Mouse (Mus musculus) spleen, adult 2 months (tissue): ENCODE measurements around the gene Adam23.

ENCODE experiments used
- CTCF ChIP-seq: fragments of 200-500 bp; IDR thresholded peaks from 2 replicates; pipeline ENCODE4 v1.5.1; 2011; ENCODE audit warnings: mild to moderate bottlenecking, inconsistent platforms; ENCODE audit not compliant: insufficient read depth, insufficient read length, insufficient replicate concordance; ENCODE audit errors: extremely low read depth
- POLR2A ChIP-seq: fragments of 200-500 bp; IDR thresholded peaks from 2 replicates; pipeline ENCODE4 v1.6.1; 2011; ENCODE audit warnings: low read depth, low read length, inconsistent platforms

DNA sequence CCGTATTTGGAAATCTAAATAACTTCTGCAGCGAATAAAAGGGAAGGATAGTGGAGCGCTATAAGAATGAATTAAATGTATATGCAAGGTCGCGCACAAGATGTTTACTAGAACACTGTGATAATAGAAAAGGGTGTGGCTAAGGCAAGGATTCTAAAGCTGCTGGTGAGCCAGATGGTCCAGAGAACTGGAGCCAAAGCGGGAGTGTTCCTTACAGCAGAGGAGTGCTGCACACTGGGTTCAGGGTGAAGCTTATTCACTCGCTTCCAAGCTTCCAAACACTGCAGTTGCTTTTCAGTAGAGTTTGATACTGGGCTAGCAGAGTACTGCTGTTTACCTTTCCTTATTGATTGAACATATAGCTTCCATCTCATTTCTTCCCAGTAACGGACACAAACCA, 14.5 kb upstream of the Adam23 start:
- no peak for TF ChIP-seq CTCF
- TF ChIP-seq POLR2A = no peak
